Mouse (Mus musculus): Measurements from ENCODE around the gene Ing5.
"Not testable (repeated sequence)": the region's sequence is repeated elsewhere in the genome, so short reads cannot be mapped to it uniquely, and the experiment has no call there.

Gene Ing5

GRCm38 (mm10) chr1:93861048-93861447, 57.3 kb downstream of the Ing5 start, which contains the start of gene Gal3st2:
Gene Gal3st2, plus strand, starts transcription at chr1:93861306.
- DNase-seq (ENCODE audit: low spot score in 2 of 2): not testable (repeated sequence)
